Mouse (Mus musculus) limb, embryonic 11.5 days (tissue): Measurements from ENCODE around the gene G6pc. TPM values are rescaled to one million over a fixed set of nuclear protein-coding genes. Genes with fewer than 3 reads are reported as not detected.
A peak's percentile ranks its signal among the peaks of the same experiment; 100 is the strongest.
"Not testable (repeated sequence)": the region's sequence is repeated elsewhere in the genome, so short reads cannot be mapped to it uniquely, and the experiment has no call there.

ENCODE experiments used
- ATAC-seq: fragments of 200-750 bp; cut with Nextera tagmentation; 2 replicates; pipeline ENCODE4 v1.8.0; 2017; ENCODE audit warnings: low read depth; ENCODE audit not compliant: insufficient number of reproducible peaks, low FRiP score, low TSS enrichment
- DNase-seq: peaks from one replicate; pipeline ENCODE4 v3.0.0-alpha.2; 2015; ENCODE audit warnings: low spot score
- H3K27ac ChIP-seq: fragments of 300-500 bp; sonication (generic); replicated peaks from 2 replicates; pipeline ENCODE4 v1.5.1; 2014; ENCODE audit warnings: low read depth, mild to moderate bottlenecking, low read length
- H3K27me3 ChIP-seq: fragments of 300-500 bp; sonication (generic); 2 replicates; pipeline ENCODE4 v1.6.1; 2014; ENCODE audit warnings: mild to moderate bottlenecking, low read length, mixed read lengths; ENCODE audit not compliant: control insufficient read depth, insufficient read depth
- H3K36me3 ChIP-seq: fragments of 300-500 bp; sonication (generic); 2 replicates; pipeline ENCODE4 v1.6.1; 2014; ENCODE audit warnings: mild to moderate bottlenecking, low read length, moderate library complexity, mixed read lengths; ENCODE audit not compliant: control insufficient read depth, insufficient read depth
- H3K4me1 ChIP-seq: fragments of 300-500 bp; sonication (generic); 2 replicates; pipeline ENCODE4 v1.6.1; 2014; ENCODE audit warnings: low read length, mixed read lengths; ENCODE audit not compliant: control insufficient read depth, insufficient read depth
- H3K4me2 ChIP-seq: fragments of 300-500 bp; sonication (generic); 2 replicates; pipeline ENCODE4 v1.6.1; 2014; ENCODE audit warnings: low read depth, mild to moderate bottlenecking, moderate library complexity; ENCODE audit not compliant: severe bottlenecking
- H3K4me3 ChIP-seq: fragments of 300-500 bp; sonication (generic); 2 replicates; pipeline ENCODE4 v1.5.1; 2014; ENCODE audit warnings: low read depth, low read length
- H3K9ac ChIP-seq: fragments of 300-500 bp; sonication (generic); 2 replicates; pipeline ENCODE4 v1.6.1; 2014; ENCODE audit warnings: mild to moderate bottlenecking, low read length
- H3K9me3 ChIP-seq: fragments of 300-500 bp; sonication (generic); 2 replicates; pipeline ENCODE4 v1.6.1; 2016; ENCODE audit warnings: low read length; ENCODE audit not compliant: control insufficient read depth
- WGBS: fragments of 180-500 bp; shearing (Covaris S2); extraction: QIAGEN DNeasy Blood & Tissue Kit; methylation state at CpG from one replicate; pipeline ENCODE4 v1.1.7; 2014; 5-methylcytosine and 5-hydroxymethylcytosine counted together
- polyA plus RNA-seq: library from polyadenylated mRNA; unstranded; fragments of >200 nt; fragmentation: Nextera tagmentation; extraction: Ambion mirVana; gene quantifications from 2 replicates; pipeline ENCODE4 v1.2.1, GENCODE M21; 2014

G6pc gene
- polyA plus RNA-seq, 1 experiment from 2014 or later, result not detected

GRCm38 (mm10) chr11:101330961-101331360 is 36.4 kb upstream of the G6pc start:
- H3K4me1 ChIP-seq, H3K9me3 ChIP-seq, H3K36me3 ChIP-seq, H3K9ac ChIP-seq, H3K4me3 ChIP-seq, H3K27ac ChIP-seq, H3K4me2 ChIP-seq, H3K27me3 ChIP-seq, ATAC-seq, DNase-seq: not testable (repeated sequence)
- 78% methylated on average over 6 of the region's 6 CpGs for whole genome bisulfite sequencing

GRCm38 (mm10) chr11:101332537-101332936 is 34.8 kb upstream of the G6pc start:
- no peaks in the 10 kb centered on the region for H3K27me3 ChIP-seq
- 84% methylated on average over 3 of the region's 3 CpGs for WGBS
- H3K36me3 ChIP-seq, result no peaks in the 10 kb centered on the region
- no peak overlapping the region for H3K9ac ChIP-seq
- no peak overlapping the region for H3K4me3 ChIP-seq
- peaks cover 9% of the 10 kb centered on the region; the same call in 1 of the 2 replicates for H3K4me1 ChIP-seq
- no peaks in the 10 kb centered on the region for H3K9me3 ChIP-seq
- ATAC-seq (no peak), DNase-seq (no peak)
- no peak overlapping the region for H3K4me2 ChIP-seq
- no peak overlapping the region for H3K27ac ChIP-seq

GRCm38 (mm10) chr11:101334023-101334422 is 33.3 kb upstream of the G6pc start:
- Histone ChIP-seq H3K9ac (no peak overlapping the region), H3K4me1 (peaks cover 11% of the 10 kb centered on the region; the same call in 1 of the 2 replicates), H3K36me3 (no peaks in the 10 kb centered on the region), H3K27ac (0 out of 2 replicates have a peak overlapping the region, but pooled peaks have one; percentile 30), H3K4me3 (no peak overlapping the region), H3K9me3 (no peaks in the 10 kb centered on the region), H3K4me2 (no peak overlapping the region), H3K27me3 (no peaks in the 10 kb centered on the region)
- 18% methylated on average over 10 of the region's 10 CpGs for WGBS
- ATAC-seq (no peak), DNase-seq (peak; percentile 40)

GRCm38 (mm10) chr11:101334516-101334915 is 32.8 kb upstream of the G6pc start:
- no peaks in the 10 kb centered on the region for H3K36me3 ChIP-seq
- H3K27me3 ChIP-seq, result no peaks in the 10 kb centered on the region
- WGBS, result 4% methylated on average over 6 of the region's 6 CpGs
- DNase-seq (peak; percentile 64), ATAC-seq (no peak)
- no peak overlapping the region; the same call in 1 of the 2 replicates for H3K4me2 ChIP-seq
- peaks cover 11% of the 10 kb centered on the region; the same call in 1 of the 2 replicates for H3K4me1 ChIP-seq
- no peak overlapping the region for H3K9ac ChIP-seq
- no peak overlapping the region for H3K27ac ChIP-seq
- no peak overlapping the region for H3K4me3 ChIP-seq
- H3K9me3 ChIP-seq, result no peaks in the 10 kb centered on the region

GRCm38 (mm10) chr11:101335685-101336084 is 31.7 kb upstream of the G6pc start:
- Histone ChIP-seq H3K4me2 (no peak overlapping the region), H3K27ac (no peak overlapping the region), H3K9me3 (no peaks in the 10 kb centered on the region), H3K4me1 (peaks cover 11% of the 10 kb centered on the region; the same call in 1 of the 2 replicates), H3K9ac (no peak overlapping the region), H3K36me3 (no peaks in the 10 kb centered on the region), H3K27me3 (no peaks in the 10 kb centered on the region), H3K4me3 (no peak overlapping the region)
- WGBS, result 83% methylated on average over 9 of the region's 9 CpGs
- ATAC-seq (no peak), DNase-seq (no peak)

- Histone ChIP-seq H3K4me1 (peaks cover 11% of the 10 kb centered on the region; the same call in 1 of the 2 replicates), H3K9ac (no peak overlapping the region), H3K36me3 (no peaks in the 10 kb centered on the region), H3K4me2 (peak overlapping the region; percentile 32), H3K27me3 (no peaks in the 10 kb centered on the region), H3K9me3 (no peaks in the 10 kb centered on the region), H3K27ac (0 out of 2 replicates have a peak overlapping the region, but pooled peaks have one; percentile 10), H3K4me3 (peak overlapping the region; percentile 7; the same call in 1 of the 2 replicates)
- 3% methylated on average over 9 of the region's 9 CpGs for WGBS
- DNase-seq, result peak; percentile 66
- ATAC-seq, result peak; percentile 86; the same call in 1 of the 2 replicates
Measured at GRCm38 (mm10) chr11:101338123-101338760, 29.1 kb upstream of the G6pc start.

- Histone ChIP-seq H3K4me3 (no peak overlapping the region), H3K4me2 (no peak overlapping the region), H3K9ac (no peak overlapping the region), H3K27me3 (no peaks in the 10 kb centered on the region), H3K4me1 (no peaks in the 10 kb centered on the region), H3K27ac (no peak overlapping the region), H3K36me3 (no peaks in the 10 kb centered on the region), H3K9me3 (no peaks in the 10 kb centered on the region)
- 74% methylated on average over 10 of the region's 10 CpGs for WGBS
- ATAC-seq, result no peak
- no peak for DNase-seq
Measured at GRCm38 (mm10) chr11:101347083-101347775, 20.1 kb upstream of the G6pc start.

- no peak overlapping the region for H3K27ac ChIP-seq
- H3K36me3 ChIP-seq, result no peaks in the 10 kb centered on the region
- no peak overlapping the region for H3K9ac ChIP-seq
- no peaks in the 10 kb centered on the region for H3K4me1 ChIP-seq
- no peaks in the 10 kb centered on the region for H3K27me3 ChIP-seq
- no peak overlapping the region for H3K4me3 ChIP-seq
- H3K9me3 ChIP-seq, result no peaks in the 10 kb centered on the region
- WGBS, result 69% methylated on average over 7 of the region's 7 CpGs
- DNase-seq (no peak), ATAC-seq (no peak)
- H3K4me2 ChIP-seq, result no peak overlapping the region
Measured at GRCm38 (mm10) chr11:101348774-101349173, 18.6 kb upstream of the G6pc start.
